Mouse (Mus musculus): ENCODE measurements around the gene Gdpd2.

GRCm38 (mm10) chrX:100778397-100778796 is 48.7 kb downstream of the Gdpd2 start:
- TF ChIP-seq POLR2A (IDR thresholded peaks at IDR 0.05; ENCODE audit: extremely low read depth, insufficient read depth, low read length) (no peak), CTCF (IDR thresholded peaks at IDR 0.05; ENCODE audit: extremely low read depth, insufficient read depth, low read length) (no peak)

All from cortical plate, adult 2 months (tissue).